Mouse (Mus musculus) forebrain, embryonic 14.5 days (tissue): ENCODE results near the gene Aire. TPM values are rescaled to one million over a fixed set of nuclear protein-coding genes. Genes with fewer than 3 reads are reported as not detected.
A peak's percentile ranks its signal among the peaks of the same experiment; 100 is the strongest.

Experiments
- ATAC-seq: fragments of 200-750 bp; cut with Nextera tagmentation; 2 replicates; pipeline ENCODE4 v1.8.0; 2017; ENCODE audit warnings: mild to moderate bottlenecking, moderate library complexity
- DNase-seq: peaks from one replicate; pipeline ENCODE4 v3.0.0-alpha.2; 2015; ENCODE audit warnings: low spot score
- H3K27ac ChIP-seq: fragments of 300-500 bp; sonication (generic); 2 replicates; pipeline ENCODE4 v1.5.1; 2014; ENCODE audit warnings: low read depth, mild to moderate bottlenecking, control low read depth, low read length, moderate library complexity
- H3K27me3 ChIP-seq: fragments of 300-500 bp; sonication (generic); replicated peaks from 2 replicates; pipeline ENCODE4 v1.6.1; 2014; ENCODE audit warnings: low read length, control low read depth, mixed read lengths; ENCODE audit not compliant: control insufficient read depth, insufficient read depth
- H3K36me3 ChIP-seq: fragments of 300-500 bp; sonication (generic); 2 replicates; pipeline ENCODE4 v1.6.1; 2014; ENCODE audit warnings: low read length, control low read depth; ENCODE audit not compliant: control insufficient read depth, insufficient read depth
- H3K4me1 ChIP-seq: fragments of 300-500 bp; sonication (generic); 2 replicates; pipeline ENCODE4 v1.6.1; 2014; ENCODE audit warnings: antibody characterized with exemption, low read length, control low read depth; ENCODE audit not compliant: control insufficient read depth, insufficient read depth
- H3K4me2 ChIP-seq: fragments of 300-500 bp; sonication (generic); 2 replicates; pipeline ENCODE4 v1.6.1; 2014; ENCODE audit warnings: mild to moderate bottlenecking, control low read depth, low read length
- H3K4me3 ChIP-seq: fragments of 300-500 bp; sonication (generic); 2 replicates; pipeline ENCODE4 v1.5.1; 2014; ENCODE audit warnings: low read depth, low read length, control low read depth
- H3K9ac ChIP-seq: fragments of 300-500 bp; sonication (generic); 2 replicates; pipeline ENCODE4 v1.6.1; 2014; ENCODE audit warnings: mild to moderate bottlenecking, low read length, control low read depth, moderate library complexity
- H3K9me3 ChIP-seq: fragments of 300-500 bp; sonication (generic); replicated peaks from 2 replicates; pipeline ENCODE4 v1.6.1; 2016; ENCODE audit warnings: low read length, control low read depth, mixed read lengths; ENCODE audit not compliant: control insufficient read depth
- WGBS: fragments of 180-500 bp; shearing (Covaris S2); extraction: QIAGEN DNeasy Blood & Tissue Kit; methylation state at CpG from one replicate; pipeline ENCODE4 v1.1.7; 2014; 5-methylcytosine and 5-hydroxymethylcytosine counted together
- polyA plus RNA-seq: library from polyadenylated mRNA; unstranded; fragments of >200 nt; fragmentation: Nextera tagmentation; extraction: Ambion mirVana; gene quantifications from 2 replicates; pipeline ENCODE4 v1.2.1, GENCODE M21; 2014

The Aire gene
- polyA plus RNA-seq, 1 experiment from 2014 or later, result 0.14 TPM

DNA sequence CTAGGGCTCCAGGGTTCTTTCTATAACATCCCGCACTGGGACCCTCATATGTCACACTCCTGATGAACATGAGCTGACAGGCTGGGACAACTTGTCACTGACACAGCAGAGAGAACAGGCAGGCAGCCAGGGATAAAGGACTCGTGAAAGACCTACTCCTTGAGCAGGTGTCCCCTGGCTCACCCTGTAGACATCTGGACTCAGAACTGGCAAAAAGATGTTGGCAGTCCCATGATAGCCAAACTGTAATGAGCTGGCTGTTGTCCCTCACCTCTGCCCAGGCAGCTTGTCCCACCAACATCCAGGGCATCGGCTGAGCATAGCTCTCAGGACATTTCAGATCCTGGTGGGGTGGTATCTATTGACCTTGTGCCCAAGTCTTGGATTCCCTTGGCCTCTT is 47.8 kb downstream of the Aire start:
- no peak overlapping the region for H3K27ac ChIP-seq
- H3K9me3 ChIP-seq, result no peaks in the 10 kb centered on the region
- WGBS, result 85% methylated on average over 3 of the region's 3 CpGs
- no peak overlapping the region for H3K4me2 ChIP-seq
- no peak overlapping the region for H3K9ac ChIP-seq
- peaks cover 93% of the 10 kb centered on the region for H3K36me3 ChIP-seq
- H3K27me3 ChIP-seq, result no peaks in the 10 kb centered on the region
- DNase-seq (no peak), ATAC-seq (no peak)
- no peak overlapping the region for H3K4me3 ChIP-seq
- H3K4me1 ChIP-seq, result no peaks in the 10 kb centered on the region

DNA sequence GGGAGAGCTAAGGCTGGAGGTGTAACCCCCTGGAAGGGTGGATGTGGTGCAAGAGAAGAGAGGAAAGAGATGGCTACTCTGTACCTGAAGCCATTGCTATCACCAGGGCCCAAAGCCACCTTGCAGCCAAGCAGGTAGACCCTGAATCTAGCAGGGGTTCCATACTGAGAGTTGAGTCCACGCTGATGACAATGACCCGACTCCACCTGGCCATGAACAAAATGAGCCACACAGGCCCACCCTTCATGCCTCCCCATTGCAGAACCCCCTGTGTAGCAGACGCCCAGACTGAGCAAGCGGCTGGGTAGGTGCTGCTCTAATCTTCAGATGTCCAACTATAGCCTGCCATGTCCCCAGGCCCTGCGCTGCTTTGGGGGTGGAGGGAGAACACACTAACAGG is 57.6 kb downstream of the Aire start:
- no peaks in the 10 kb centered on the region for H3K4me1 ChIP-seq
- 71% methylated on average over 5 of the region's 5 CpGs for WGBS
- H3K9ac ChIP-seq, result no peak overlapping the region
- H3K36me3 ChIP-seq, result peaks cover 53% of the 10 kb centered on the region
- no peak overlapping the region for H3K27ac ChIP-seq
- H3K27me3 ChIP-seq, result no peaks in the 10 kb centered on the region
- ATAC-seq (no peak), DNase-seq (no peak)
- H3K9me3 ChIP-seq, result no peaks in the 10 kb centered on the region
- H3K4me2 ChIP-seq, result no peak overlapping the region
- H3K4me3 ChIP-seq, result no peak overlapping the region

DNA sequence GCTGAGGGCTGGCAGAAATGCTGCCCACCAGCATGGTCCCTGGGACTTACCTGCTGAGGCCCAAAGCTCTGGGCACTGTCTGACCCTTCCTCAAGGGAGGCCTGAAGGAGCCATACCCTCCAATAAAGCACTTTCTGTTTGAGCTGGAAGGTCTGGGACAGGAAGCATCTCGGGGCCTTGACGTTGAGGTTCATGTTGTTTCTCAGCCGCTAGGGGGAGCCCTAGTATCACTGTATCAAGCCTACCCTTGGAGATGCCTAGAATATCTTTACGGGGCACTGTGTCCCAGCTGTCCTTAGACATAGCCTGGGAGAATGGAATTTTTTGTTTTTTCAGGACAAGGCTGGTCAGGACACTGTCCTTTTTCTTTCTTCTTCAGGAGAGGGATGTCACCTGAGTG is 58.8 kb downstream of the Aire start:
- peak; percentile 76 for ATAC-seq
- Histone ChIP-seq H3K4me1 (no peaks in the 10 kb centered on the region), H3K4me2 (no peak overlapping the region), H3K9ac (no peak overlapping the region), H3K27ac (no peak overlapping the region), H3K36me3 (peaks cover 42% of the 10 kb centered on the region), H3K4me3 (no peak overlapping the region), H3K9me3 (no peaks in the 10 kb centered on the region), H3K27me3 (no peaks in the 10 kb centered on the region)
- 1% methylated on average over 4 of the region's 4 CpGs for WGBS
- peak; percentile 89 for DNase-seq

Other genes with a start within 250 kb of the Aire start
- not detected in 2 replicates for gene Gm9639, start 248.5 kb downstream of the Aire start, polyA plus RNA-seq
- not detected in 2 replicates for gene Gm19668, start 244.5 kb downstream of the Aire start, polyA plus RNA-seq
- gene Gm9507, start 231.8 kb downstream of the Aire start, polyA plus RNA-seq, result not detected in 2 replicates
- gene Gm2696, start 228.9 kb downstream of the Aire start, polyA plus RNA-seq, result not detected in 2 replicates
- gene Krtap10-4, start 216.5 kb downstream of the Aire start, polyA plus RNA-seq, result not detected in 2 replicates
- gene Krtap10-10, start 207.7 kb downstream of the Aire start, polyA plus RNA-seq, result not detected in 2 replicates
- gene Gm36176, start 196.8 kb downstream of the Aire start, polyA plus RNA-seq, result not detected in 2 replicates
- gene Gm10318, start 190.8 kb downstream of the Aire start, polyA plus RNA-seq, result not detected in 2 replicates
- not detected in 2 replicates for gene Gm3285, start 181.6 kb downstream of the Aire start, polyA plus RNA-seq
- 6.4 and 8.4 TPM in 2 replicates for gene Lrrc3, start 141.1 kb downstream of the Aire start, polyA plus RNA-seq
- 1.4 and 2.8 TPM in 2 replicates for gene Trpm2, start 73.0 kb downstream of the Aire start, polyA plus RNA-seq
- gene 1810043G02Rik, start 65.1 kb downstream of the Aire start, polyA plus RNA-seq, result 31.0 and 35.0 TPM in 2 replicates
- gene Pfkl, start 33.5 kb downstream of the Aire start, polyA plus RNA-seq, result 77.0 and 91.6 TPM in 2 replicates
- not detected in 2 replicates for gene Dnmt3l, start 1.7 kb downstream of the Aire start, polyA plus RNA-seq
- gene Icosl, start 25.7 kb upstream of the Aire start, polyA plus RNA-seq, result 0.47 and 0.60 TPM in 2 replicates
- gene D10Jhu81e, start 126.2 kb upstream of the Aire start, polyA plus RNA-seq, result 25.0 and 33.0 TPM in 2 replicates
- 16.4 and 17.8 TPM in 2 replicates for gene Pwp2, start 141.5 kb upstream of the Aire start, polyA plus RNA-seq
- 19.9 and 22.5 TPM in 2 replicates for gene Trappc10, start 201.0 kb upstream of the Aire start, polyA plus RNA-seq